ENCODE assay signal across 14 mouse cellular contexts in the genomic region with DNA sequence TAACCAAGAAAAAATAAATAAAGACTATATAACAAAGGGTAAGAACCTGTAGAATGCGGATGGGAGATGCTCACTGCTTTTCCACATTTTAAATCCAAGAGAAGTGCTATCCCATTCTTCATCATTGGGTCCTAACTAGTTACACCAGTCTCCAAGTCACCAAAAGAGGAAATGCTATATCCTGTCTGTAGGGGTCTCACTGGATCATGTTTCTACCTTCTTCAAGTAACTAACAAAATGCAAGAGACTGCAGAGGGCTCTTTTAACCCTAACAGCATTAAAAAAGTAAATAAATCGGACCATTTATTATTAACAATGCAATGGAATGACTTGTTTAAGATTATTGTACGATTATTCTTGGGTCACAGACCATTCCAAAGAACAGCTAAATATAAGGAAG. TPM values are rescaled to one million over a fixed set of nuclear protein-coding genes. Genes with fewer than 3 reads are reported as not detected.
DNase-seq lines count a peak whose midpoint lies in the region; TF ChIP-seq lines count a peak whose summit lies in the region.
"Had no signal": no experiment of that assay in that cellular context is flagged by ENCODE, and none has a peak within 500 bp of the region (broad histone marks: within the 10 kb centered on the region; RNA-seq: fewer than 3 reads in every experiment).

No protein-coding gene starts in this region.

- DNase-seq in gastrocnemius, adult 2 months = no peak
- DNase-seq in gastrocnemius, postnatal 25 days = no peak
- DNase-seq in layer of hippocampus, adult 2 months (ENCODE audit: low spot score in 2 of 2) = no peak
- DNase-seq in layer of hippocampus, adult 9-11 months = no peak
- DNase-seq in 416B (ENCODE audit: low read depth) = peak; percentile 59
- DNase-seq in adipocyte (ENCODE audit: low spot score) = peak; percentile 39
- no peak for DNase-seq in cerebellum, postnatal 25 days
- DNase-seq in right cerebral cortex, postnatal 25 days = no peak
- DNase-seq: adrenal gland, adult 2 months; gastrocnemius, postnatal 14 days had no signal

- no peak overlapping the region for H3K27ac ChIP-seq in gastrocnemius, adult 2 months
- no peak overlapping the region for H3K27ac ChIP-seq in layer of hippocampus, adult 2 months
- H3K27ac ChIP-seq: embryonic facial prominence, embryonic 15.5 days; midbrain, embryonic 10.5 days had no signal

- peak; percentile 51 for TF ChIP-seq CTCF in gastrocnemius, adult 2 months (IDR thresholded peaks at IDR 0.05)
- TF ChIP-seq CTCF in layer of hippocampus, adult 2 months (conservative IDR thresholded peaks at IDR 0.05) = peak; percentile 83

- no peak overlapping the region for H3K4me3 ChIP-seq in gastrocnemius, adult 2 months
- H3K4me3 ChIP-seq in layer of hippocampus, adult 2 months = no peak overlapping the region
- H3K4me3 ChIP-seq: embryonic facial prominence, embryonic 15.5 days; midbrain, embryonic 10.5 days had no signal

- intact Hi-C loops in gastrocnemius, adult 2 months (cut with DNase I) = no loop called here

RNA-seq across cellular contexts. Expression of a gene that starts 41.2 kb away (rescaled TPM):
- not detected for total RNA-seq in gastrocnemius, adult 2 months (2021)
- not detected for total RNA-seq in gastrocnemius, postnatal 25 days (2021)
- total RNA-seq in layer of hippocampus, adult 2 months (2021) = not detected
- total RNA-seq: gastrocnemius, postnatal 14 days; heart, postnatal 10 days; layer of hippocampus, postnatal 10 days had no signal

Comparison
In these comparisons a context has a peak if more than half of its experiments do, and no peak if none do; other contexts are left out.
1. DNase-seq: peak in 416B (single experiment) and adipocyte (single experiment); none in gastrocnemius, adult 2 months (single experiment), gastrocnemius, postnatal 25 days (single experiment), layer of hippocampus, adult 2 months (0 of 2), layer of hippocampus, adult 9-11 months (single experiment), cerebellum, postnatal 25 days (0 of 2) and right cerebral cortex, postnatal 25 days (single experiment).